Mouse (Mus musculus) G1E (cell line): ENCODE measurements around the gene Tekt2.

Experiments
- CTCF ChIP-seq: IDR thresholded peaks from 2 replicates; pipeline ENCODE4 v1.5.1; 2012; ENCODE audit warnings: low read depth, low read length, inconsistent platforms, mixed read lengths
- POLR2AphosphoS5 ChIP-seq: IDR thresholded peaks from 2 replicates; pipeline ENCODE4 v1.6.1; 2012; ENCODE audit warnings: low read depth, low read length, inconsistent platforms; ENCODE audit not compliant: insufficient replicate concordance

DNA sequence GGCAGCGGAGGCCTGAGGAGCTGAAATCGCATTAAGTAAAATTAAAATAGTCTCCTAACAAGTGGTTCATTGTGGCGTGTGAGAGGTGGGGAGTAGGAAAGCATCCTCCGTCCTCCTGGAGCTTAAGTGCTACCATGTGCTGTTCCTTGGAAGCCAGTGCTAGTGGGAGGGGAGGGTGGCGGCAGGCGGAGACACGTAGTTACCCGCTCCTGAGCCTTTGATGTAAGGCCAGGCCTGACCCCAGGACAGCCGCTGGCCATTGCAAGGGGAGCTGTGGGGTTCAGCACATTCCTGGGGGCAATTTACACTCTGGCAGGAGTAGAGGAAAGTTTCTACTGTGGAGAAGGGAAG is 46.9 kb downstream of the Tekt2 start:
- TF ChIP-seq CTCF (no peak), POLR2AphosphoS5 (no peak)
